Mouse (Mus musculus): Measurements from ENCODE around the gene Chrm3. TPM values are rescaled to one million over a fixed set of nuclear protein-coding genes. Genes with fewer than 3 reads are reported as not detected.

Gene Chrm3
- total RNA-seq, 2 experiments from 2014 or later, result 41.6 to 47.2 TPM

DNA sequence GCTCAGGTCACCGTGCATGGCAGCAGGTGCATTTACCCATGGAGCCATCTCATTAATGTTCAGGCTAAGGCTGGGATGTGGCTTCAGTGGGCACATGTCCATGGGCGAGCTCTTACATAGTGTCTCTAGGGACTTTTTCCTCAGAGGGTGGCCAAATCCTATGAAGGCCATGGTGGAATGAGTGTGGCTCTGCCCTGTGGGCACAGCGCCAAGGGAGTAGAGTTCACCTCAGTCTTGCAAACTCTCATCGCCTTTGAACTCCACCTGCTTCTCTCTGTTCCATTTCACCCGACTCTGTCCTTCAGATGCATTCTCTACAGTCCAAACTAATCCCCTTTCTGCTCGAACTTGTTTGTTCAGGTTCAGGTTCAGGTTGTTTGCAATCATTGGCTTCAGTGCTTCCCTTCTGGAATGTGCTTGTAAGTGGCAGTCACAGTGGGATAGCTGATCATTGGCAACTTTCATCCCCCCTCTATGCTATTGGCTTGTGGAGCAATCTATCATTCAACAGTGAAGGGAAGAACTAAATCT is 278.7 kb downstream of the Chrm3 start:
- DNase-seq (ENCODE audit: low spot score in 2 of 2), result no peak

DNA sequence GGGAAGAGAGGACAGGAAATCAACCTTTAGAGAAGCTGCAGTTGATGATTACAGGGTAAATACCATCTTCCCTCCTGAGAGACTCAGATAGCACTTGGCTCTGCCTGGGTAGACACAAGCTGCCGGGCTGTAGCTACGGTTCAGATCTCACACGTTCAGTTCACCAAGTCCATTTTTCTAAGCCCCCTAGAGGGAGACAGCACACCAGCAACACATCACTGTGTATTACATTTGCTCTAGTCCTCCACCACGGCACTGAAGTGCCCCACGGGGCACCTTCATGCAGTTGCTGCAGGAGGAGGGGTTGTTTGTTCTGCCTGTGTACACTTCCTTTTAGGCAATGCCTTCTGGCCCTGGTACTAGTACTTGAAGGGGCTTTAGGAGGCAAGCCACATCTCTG is 289.5 kb downstream of the Chrm3 start:
- DNase-seq (ENCODE audit: low spot score in 2 of 2), result peak in 1 of 2 experiments; percentile 68

DNA sequence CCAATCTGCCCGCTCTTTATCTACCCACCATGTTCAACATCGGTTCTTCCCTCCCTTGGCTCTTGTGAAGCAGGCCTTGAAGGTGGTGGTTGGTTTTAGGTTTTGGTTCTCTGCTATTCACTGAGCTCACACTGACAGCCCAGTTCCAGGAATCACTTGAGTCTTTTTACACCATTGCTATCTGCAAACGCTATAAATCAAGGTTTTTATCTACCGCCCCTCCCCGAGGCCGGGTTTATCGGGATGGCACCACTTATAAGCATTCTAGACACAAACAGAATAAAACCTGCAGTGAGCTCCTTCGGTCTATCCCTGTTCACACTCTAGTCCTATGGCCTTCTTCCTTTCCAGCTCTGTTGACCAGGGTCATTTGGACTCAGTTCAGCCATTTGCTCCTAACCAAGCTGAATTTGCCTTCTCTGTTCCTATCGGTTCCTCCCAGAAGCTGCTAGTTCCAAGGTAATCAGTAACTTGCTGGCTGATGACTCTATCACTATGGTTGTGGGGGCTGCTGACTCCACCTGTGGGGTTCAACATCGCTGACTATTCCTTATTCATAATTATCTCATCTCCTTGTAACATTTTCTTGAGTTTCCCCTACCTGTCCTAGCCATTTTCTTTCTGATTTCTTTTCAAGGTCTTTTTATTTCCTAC is 291.6 kb downstream of the Chrm3 start:
- no peak for DNase-seq (ENCODE audit: low spot score in 2 of 2)

DNA sequence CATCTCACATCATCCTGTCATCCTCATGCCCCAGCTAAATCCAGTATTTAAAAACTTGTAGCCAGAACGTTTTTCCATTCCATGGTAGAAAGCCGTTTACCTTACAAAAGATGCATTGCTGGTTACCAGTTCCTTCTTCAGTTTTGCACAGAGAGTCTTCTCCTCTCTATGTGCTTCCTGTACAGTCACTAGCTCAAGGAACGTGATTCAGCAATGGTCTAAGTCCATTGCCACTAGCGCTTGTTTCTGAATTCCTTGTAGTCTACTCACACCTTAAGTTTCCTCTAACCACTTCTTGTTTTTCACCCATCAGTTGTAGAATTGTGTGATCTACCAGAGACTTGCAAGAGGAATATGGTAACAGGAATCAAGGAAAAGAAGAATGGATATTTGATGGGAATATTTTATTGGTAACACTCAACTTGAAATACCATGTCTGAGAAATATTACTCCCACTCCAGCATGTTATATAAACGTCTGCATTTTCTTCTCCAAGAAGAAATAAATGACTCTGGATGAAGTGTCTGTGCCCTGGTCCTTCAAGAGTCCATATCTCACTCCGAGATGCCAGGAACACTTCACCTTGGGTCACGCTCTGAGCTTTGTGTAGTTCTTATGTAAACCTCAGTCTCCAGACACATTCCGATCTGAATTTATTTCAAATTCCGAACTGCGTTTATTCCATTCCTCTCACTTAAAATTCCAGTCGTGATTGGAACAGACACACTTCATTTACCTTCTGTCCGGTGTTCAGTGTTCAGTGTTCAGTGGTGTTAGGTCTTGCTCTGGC is 293.6 kb downstream of the Chrm3 start:
- no peak for DNase-seq (ENCODE audit: low spot score in 2 of 2)

DNA sequence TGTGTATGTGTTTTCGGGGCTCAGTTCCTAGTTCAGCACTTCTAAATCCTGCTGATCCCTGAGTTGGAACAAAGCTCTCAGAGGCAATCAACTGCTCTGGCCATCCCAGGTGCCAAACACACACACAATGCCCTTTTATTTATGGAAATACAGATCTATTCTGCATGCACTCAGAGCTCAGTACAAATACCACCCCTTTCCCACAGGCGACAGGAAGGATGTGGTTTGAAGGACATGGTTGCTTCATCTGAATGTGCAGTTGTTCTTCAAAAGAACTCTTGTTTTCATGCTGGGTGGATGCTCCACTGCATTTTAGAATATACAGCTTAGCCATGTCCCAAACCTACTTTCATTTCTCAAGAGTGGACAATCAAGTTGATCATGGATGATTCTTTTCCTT is 294.9 kb downstream of the Chrm3 start:
- DNase-seq (ENCODE audit: low spot score in 2 of 2), result no peak

DNA sequence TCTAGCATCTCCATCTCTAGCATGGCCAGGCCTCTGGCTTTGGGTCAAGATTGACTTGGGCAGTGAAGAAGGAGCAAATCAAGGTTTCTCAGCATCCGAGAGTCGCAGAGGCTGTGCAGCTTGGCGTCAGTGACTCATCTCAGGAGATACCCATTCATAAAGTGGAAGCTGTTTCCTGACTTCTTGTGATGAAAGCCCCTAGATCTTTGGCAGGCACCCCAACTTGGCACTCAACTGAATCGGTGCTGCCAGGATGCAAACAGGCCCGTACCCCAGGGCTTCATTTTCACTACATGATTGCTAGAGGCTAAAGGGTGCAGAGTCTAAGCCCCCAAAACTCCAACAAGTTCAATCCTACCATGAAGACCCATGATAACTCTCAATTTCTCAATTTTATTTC is 298.0 kb downstream of the Chrm3 start:
- DNase-seq (ENCODE audit: low spot score in 2 of 2), result no peak

DNA sequence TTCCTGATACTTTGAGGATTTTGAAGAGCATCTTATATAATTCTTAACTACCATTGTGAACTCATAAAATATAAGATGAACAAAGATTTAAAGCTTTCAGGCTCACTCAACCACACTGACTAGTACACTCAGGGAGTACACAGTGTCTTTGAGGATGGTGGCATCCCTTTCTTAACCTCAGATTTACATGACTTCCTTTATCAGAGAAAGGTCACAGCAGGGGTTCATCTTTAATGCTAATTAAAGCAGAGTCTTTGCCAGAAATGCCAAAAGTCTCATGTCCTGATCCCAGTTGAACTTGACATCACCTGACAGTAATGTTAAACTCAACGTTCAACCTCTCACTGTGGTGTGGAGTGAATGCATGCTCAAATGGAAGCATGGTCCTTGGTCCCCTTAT is 301.7 kb downstream of the Chrm3 start:
- DNase-seq (ENCODE audit: low spot score in 2 of 2), result no peak

DNA sequence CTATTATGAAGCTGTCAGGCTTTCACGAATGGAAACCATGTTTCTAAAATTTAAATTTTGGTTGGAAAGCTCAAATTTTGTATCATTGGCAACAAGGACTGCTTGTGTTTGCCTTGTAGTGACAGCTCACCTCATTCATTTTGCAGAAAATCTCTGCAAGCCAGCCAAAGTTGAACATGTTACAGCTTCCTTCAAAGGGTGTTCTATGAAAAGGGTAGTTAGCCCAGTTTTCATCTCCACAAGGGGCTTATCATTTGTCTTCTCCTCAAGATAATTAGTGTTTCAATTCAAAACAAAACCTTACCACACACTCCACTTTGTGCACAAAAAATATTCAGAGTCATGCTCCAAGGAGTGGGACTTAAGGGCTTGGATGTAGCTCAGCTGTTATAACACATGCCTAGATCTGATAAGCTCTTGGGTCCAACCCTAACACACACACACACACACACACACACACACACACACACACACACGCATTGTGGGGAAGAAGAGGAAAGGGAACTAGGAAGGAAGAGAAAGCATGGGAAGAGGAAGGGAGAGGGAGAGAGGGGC is 302.9 kb downstream of the Chrm3 start:
- DNase-seq (ENCODE audit: low spot score in 2 of 2), result no peak

DNA sequence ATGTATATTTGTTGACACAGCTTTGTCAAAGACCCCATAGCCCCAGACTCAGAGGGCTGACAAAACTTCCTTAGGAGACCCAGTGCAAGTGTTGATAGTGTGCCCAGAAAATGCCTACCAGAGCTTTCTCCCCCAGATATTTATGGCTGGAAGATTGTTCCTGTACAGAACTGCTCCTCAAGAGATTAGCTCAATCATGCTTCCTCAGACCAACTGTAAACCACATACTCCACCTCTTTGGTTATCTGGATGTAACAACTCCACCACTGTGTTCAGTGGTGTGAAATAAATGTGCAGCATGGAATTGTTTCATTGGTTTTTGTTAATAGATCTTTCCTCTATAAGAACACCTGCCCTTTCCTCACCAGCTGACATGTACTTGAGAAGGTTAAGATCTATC is 306.6 kb downstream of the Chrm3 start:
- DNase-seq (ENCODE audit: low spot score in 2 of 2), result no peak

DNA sequence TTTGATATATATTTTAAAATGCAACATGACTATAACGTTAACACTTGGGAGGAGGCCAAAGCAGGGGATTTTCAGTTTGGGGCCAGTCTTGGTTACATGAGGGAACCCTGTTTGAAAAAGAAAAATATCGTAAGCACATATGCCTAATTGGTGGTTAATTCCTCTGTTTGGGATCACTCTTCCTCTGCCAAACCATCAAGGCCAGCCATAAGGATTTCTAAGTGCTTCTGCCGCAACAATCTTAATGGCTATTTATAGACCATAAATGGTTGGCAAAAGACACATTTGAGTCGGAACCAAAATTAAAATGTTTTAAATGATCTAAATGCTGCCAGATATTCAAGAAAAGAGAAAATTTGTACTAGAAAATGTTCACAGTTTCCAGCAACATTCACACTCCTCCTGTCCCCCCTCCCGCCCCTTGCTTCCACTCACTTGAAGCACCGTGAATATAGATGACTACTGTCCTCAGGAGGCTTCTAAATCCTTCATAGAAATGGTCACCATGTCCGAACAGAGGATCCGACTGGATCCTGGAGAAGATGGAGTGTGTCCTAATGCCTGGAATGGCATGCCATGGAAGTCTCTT is 307.3 kb downstream of the Chrm3 start:
- no peak for DNase-seq (ENCODE audit: low spot score in 2 of 2)

DNA sequence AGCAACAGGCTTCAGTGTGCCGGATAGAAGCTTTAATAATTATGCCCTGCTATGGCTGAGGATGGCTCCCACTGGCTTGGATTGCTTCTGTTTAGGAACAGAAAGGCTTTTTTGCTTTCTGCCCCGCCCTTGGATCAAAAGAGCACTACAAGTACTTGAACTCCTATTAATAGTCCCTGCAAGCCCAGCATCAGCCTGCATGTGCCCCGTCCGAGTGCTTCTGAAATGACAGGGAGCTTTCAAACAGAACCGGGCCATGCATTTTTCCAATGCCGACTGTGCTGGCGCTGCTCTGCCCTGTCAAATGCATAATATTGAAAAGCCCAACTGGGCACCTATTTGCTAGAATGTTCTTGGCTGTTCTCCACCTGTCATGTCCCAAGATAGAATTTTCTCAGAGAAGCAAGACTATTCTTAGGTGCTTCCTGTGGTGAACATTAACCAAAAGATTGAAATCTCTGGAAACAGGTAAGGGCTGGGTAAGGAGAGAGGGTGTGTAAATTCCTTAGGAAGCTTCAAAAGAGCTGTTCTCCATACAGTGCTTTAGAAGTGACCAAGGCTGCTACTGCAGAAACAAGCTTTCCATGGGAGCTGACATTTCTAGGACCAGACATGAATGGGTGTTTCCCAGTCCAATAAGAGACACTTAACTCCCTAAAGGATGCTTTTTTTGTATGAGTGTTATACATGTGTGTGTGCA is 314.8 kb downstream of the Chrm3 start:
- DNase-seq (ENCODE audit: low spot score in 2 of 2), result no peak

DNA sequence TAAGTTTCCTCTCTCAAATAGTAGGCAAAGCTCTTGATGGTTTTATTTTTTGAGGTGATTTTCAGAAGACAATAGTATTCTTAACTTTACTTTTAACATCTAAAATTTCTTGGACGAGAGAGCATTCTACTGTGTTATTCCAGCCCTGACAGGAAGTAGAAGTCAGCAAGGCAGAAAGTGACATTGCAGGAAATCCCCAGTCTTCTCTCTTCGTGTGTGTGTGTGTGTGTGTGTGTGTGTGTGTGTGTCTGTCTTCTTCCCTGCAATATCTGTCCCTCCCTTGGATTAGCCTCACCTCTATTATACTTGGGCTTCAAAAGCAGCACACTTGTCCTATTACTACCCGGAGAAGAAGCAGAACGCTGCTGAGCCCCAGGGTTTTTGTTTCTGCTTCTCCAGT is 316.6 kb downstream of the Chrm3 start:
- no peak for DNase-seq (ENCODE audit: low spot score in 2 of 2)

DNA sequence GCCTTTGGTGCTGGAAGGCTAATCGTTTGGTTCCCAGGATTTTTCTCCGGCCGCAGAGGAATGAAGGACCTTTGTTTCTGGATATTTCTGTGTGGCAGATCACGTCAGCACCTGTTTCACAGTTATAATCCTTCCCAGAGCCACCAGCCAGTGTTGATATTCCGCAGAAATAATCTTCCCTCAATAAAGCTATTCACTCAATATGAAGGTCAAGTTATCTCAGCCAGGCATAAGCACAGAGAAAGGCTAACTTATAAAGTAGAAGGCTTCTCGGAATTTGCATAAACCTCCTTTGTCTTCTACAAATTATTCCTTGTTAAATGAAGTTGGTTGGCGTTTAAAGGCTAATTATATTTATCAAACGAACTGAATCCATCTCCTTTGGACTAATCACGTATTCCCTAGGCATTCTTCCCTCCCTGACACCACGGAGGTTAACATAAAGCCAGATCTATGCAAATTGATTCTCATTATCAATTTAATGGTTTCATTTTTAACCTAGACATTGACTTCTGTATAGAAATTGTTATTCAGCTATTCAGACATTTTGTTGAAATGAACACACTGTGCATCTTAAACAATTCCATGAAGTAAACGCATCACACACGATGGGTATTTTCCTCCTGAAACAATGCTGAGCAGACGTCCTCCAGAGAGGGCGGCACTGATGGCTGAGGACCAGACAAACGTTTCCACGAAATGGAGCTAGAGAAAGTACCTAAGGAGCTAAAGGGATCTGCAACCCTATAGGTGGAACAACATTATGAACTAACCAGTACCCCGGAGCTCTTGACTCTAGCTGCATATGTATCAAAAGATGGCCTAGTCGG is 326.9 kb downstream of the Chrm3 start:
- no peak for DNase-seq (ENCODE audit: low spot score in 2 of 2)

DNA sequence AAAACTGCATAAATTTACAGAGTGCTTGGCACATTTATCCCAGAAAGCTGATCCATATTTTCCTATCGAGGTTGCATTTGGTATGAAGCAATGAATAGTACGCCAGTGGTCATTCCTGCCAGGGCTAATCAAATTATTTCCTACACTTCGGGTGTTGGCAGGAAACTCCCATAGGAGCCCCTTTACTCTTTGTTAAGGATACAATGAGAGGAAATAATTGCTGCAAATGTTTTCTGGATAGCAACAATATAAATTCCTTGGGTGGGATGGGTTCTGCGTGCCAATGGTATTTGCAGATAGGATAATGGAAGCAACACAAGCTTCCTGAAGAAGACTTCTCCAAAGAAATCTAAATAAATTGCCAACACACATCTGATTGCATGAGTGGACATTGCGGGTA is 329.1 kb downstream of the Chrm3 start:
- DNase-seq (ENCODE audit: low spot score in 2 of 2), result no peak

DNA sequence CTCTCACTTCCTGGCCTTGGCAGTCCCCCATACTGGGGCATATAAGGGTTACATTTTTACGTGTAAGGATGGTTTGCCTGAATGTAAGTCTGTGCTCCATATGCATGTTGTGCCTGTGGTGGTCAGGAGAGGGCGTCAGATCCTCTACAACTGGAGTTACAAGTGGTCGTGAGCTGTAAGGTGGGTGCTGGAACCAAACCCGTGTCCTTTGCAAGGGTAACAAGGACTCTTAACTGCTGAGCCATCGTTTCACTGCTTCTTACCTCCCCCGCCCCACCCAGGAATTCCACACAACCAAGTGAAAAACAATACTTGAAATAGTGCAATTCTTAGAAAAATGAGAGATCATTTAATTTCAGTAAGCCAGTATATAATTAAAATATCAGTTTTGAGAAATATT is 330.7 kb downstream of the Chrm3 start:
- DNase-seq (ENCODE audit: low spot score in 2 of 2), result no peak

DNA sequence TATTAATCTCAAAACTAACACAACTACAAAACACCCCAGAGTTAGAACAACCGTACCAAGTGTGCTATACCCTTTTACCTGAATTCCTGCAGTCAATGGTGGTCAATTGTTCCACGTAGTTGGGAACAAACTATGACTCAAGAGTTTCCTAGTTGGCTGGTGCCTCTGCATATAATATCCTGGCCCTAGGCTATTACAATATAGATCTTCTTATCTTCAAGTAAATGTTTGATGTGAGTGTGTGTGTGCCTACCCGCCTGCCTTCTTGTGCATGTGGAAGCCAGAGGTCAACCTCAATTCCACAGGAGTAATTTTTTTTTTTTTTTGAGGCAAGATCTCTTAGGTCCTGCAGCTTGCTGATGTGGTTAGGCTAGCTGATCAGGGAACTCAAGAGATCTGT is 335.5 kb downstream of the Chrm3 start:
- DNase-seq (ENCODE audit: low spot score in 2 of 2), result no peak

DNA sequence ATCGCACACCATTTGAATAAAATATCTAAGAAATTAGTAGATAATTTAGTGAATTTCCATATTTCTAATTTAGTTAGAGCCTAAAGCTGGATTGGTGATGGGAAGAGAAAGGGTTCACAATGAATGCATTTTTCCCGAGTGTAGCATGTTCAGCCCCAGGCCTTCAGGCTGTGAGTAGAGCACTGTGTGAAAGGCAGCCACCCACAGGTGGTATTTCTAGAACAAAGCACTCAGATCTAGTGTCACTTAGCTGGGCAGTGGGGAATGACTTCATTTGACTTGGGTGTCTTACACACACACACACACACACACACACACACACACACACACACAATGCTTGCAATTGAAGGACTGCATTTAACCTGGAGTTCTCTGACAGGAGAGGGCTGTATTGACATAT is 337.5 kb downstream of the Chrm3 start:
- DNase-seq (ENCODE audit: low spot score in 2 of 2), result no peak

DNA sequence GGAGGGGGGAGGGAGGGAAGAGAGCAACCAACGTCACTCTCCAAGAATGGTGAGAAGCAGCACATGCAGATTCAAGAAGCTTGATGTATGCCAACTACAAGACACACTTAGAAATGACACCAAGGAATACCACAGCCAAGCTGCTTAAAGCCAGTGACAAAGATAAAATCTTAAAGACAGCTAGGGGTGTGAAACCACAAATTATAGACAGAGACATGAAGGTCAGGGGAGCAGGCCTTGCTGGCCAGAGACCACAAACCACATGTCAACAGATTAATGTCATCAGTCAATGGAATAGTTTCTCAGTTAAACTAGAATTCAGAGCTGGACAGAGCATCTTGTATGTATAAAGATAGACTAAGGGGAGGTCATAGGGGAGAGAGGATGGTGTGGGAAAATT is 341.4 kb downstream of the Chrm3 start:
- DNase-seq (ENCODE audit: low spot score in 2 of 2), result no peak

DNA sequence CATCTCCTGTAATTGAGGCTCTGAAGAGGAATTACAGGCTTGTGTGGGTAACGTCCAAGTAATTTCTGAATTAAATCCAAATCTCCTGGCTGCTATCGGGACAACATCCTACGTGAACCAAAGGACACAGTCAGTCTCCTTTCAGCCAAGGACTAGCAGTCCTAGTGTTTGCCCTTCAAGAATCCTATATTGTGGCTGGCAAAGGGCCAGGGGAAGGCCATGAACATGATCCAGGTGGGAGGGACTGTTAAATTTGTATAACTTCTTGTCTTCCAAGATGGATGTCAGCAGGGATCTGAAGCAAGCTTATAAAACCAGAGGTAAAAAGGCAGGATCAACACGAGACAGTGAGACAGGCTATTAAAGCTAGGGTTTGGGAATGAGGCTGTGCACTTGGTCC is 357.7 kb downstream of the Chrm3 start:
- DNase-seq (ENCODE audit: low spot score in 2 of 2), result no peak

DNA sequence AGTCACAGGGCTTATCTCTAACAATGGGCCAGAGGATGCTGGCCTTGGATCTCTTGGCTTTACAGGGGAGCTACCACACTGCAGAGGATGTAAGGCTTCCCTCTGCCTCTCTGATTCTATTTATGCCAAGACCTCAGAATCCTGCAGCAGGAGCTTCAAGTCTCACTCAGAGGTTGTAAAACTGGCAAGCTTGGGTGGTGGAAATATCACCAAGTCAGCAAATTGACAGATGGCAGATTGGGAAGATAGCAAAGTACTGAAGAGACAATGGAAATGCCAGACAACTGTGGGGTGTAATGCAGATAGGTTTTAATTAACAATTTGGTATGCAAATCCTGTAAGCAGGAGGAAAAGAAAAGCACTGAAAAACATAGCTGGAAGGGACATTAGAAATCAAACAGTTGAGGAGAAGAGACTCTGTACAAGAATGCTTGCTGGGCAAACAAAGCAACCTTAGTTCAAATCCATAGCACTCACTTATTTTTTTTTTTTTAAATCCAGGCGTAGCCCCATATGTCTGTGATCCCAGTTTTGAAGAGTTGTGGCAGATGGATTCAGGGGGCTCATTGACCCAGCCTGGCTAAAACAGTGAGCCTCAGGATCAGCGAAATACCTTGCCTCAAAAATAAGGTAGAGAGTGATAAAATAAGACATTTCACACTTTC is 362.9 kb downstream of the Chrm3 start:
- peak; percentile 30 to 71 for DNase-seq (ENCODE audit: low spot score in 2 of 2)
